In genomic region chr6:127181296-127181695, GRCm38 (mm10) we compare ENCODE assay signal across 10 mouse cellular contexts. TPM values are rescaled to one million over a fixed set of nuclear protein-coding genes. Genes with fewer than 3 reads are reported as not detected.
A peak's percentile ranks its signal among the peaks of the same experiment; 100 is the strongest.
DNase-seq lines count a peak whose midpoint lies in the region; ATAC-seq and TF ChIP-seq lines count a peak whose summit lies in the region.
"Had no signal": no experiment of that assay in that cellular context is flagged by ENCODE, and none has a peak within 500 bp of the region (broad histone marks: within the 10 kb centered on the region; RNA-seq: fewer than 3 reads in every experiment).

No protein-coding gene starts in this region.

- WGBS in heart, postnatal 0 days: 45% methylated on average over 12 of the region's 12 CpGs
- WGBS in limb, embryonic 10.5 days: 85% methylated on average over 12 of the region's 12 CpGs
- WGBS in forebrain, embryonic 14.5 days: 78% methylated on average over 12 of the region's 12 CpGs

- peak; percentile 78 to 91 for DNase-seq in cerebellum, postnatal 10 days
- no peak for DNase-seq in cerebellum, adult 11 months
- peak; percentile 22 to 24 for DNase-seq in kidney, postnatal 4 days
- no peak for DNase-seq in kidney, adult 9 months
- DNase-seq in heart, postnatal 0 days (ENCODE audit: low spot score): no peak
- no peak for DNase-seq in limb, embryonic 10.5 days (ENCODE audit: low spot score)
- DNase-seq in kidney, adult 8-10 months: no peak
- no peak for DNase-seq in forebrain, embryonic 14.5 days (ENCODE audit: low spot score)
- DNase-seq: cerebellum, adult 9-11 months had no signal

- no peak for TF ChIP-seq EP300 in heart, postnatal 0 days (IDR thresholded peaks at IDR 0.05; ENCODE audit: low read depth)

- H3K4me3 ChIP-seq in heart, postnatal 0 days (ENCODE audit: low read depth, low read length): no peak overlapping the region
- no peak overlapping the region for H3K4me3 ChIP-seq in limb, embryonic 10.5 days
- no peak overlapping the region for H3K4me3 ChIP-seq in forebrain, embryonic 14.5 days (ENCODE audit: low read depth, low read length)
- H3K4me3 ChIP-seq: limb, embryonic 12.5 days had no signal

- H3K27me3 ChIP-seq in heart, postnatal 0 days (ENCODE audit: control insufficient read depth, insufficient read depth, low read length): no peaks in the 10 kb centered on the region
- H3K27me3 ChIP-seq in limb, embryonic 10.5 days (ENCODE audit: low read depth, poor library complexity, severe bottlenecking): no peaks in the 10 kb centered on the region
- H3K27me3 ChIP-seq in forebrain, embryonic 14.5 days (replicated peaks; ENCODE audit: control insufficient read depth, insufficient read depth, low read length): no peaks in the 10 kb centered on the region

- no peak overlapping the region for H3K9ac ChIP-seq in heart, postnatal 0 days (replicated peaks; ENCODE audit: low read depth, low read length)
- no peak overlapping the region for H3K9ac ChIP-seq in forebrain, embryonic 14.5 days (ENCODE audit: low read length)
- H3K9ac ChIP-seq: limb, embryonic 12.5 days had no signal

- H3K4me2 ChIP-seq in heart, postnatal 0 days (ENCODE audit: low read depth, low read length): no peak overlapping the region
- no peak overlapping the region for H3K4me2 ChIP-seq in forebrain, embryonic 14.5 days (ENCODE audit: low read length)
- H3K4me2 ChIP-seq: limb, embryonic 12.5 days had no signal

- H3K4me1 ChIP-seq in heart, postnatal 0 days (ENCODE audit: control insufficient read depth, insufficient read depth): no peaks in the 10 kb centered on the region
- H3K4me1 ChIP-seq in limb, embryonic 10.5 days: peaks cover 38% of the 10 kb centered on the region
- peaks cover 7% of the 10 kb centered on the region; the same call in 1 of the 2 replicates for H3K4me1 ChIP-seq in forebrain, embryonic 14.5 days (ENCODE audit: control insufficient read depth, insufficient read depth, low read length)

- ATAC-seq in heart, postnatal 0 days (ENCODE audit: insufficient read depth, low read depth): 0 out of 2 replicates have a peak, but pooled peaks have one; percentile 49
- no peak for ATAC-seq in forebrain, embryonic 14.5 days

- no peak overlapping the region for H3K27ac ChIP-seq in heart, postnatal 0 days (ENCODE audit: low read depth)
- H3K27ac ChIP-seq in limb, embryonic 10.5 days: peak overlapping the region; percentile 66
- H3K27ac ChIP-seq in forebrain, embryonic 14.5 days (ENCODE audit: low read depth, low read length): no peak overlapping the region
- H3K27ac ChIP-seq: limb, embryonic 12.5 days had no signal

- H3K9me3 ChIP-seq in heart, postnatal 0 days (replicated peaks; ENCODE audit: control insufficient read depth, low read length): no peaks in the 10 kb centered on the region
- no peaks in the 10 kb centered on the region for H3K9me3 ChIP-seq in limb, embryonic 10.5 days (replicated peaks)
- H3K9me3 ChIP-seq in forebrain, embryonic 14.5 days (replicated peaks; ENCODE audit: control insufficient read depth, low read length): no peaks in the 10 kb centered on the region
- H3K9me3 ChIP-seq: limb, embryonic 12.5 days had no signal

- no peak for TF ChIP-seq CTCF in heart, postnatal 0 days (IDR thresholded peaks at IDR 0.05; ENCODE audit: low read depth)

- no peaks in the 10 kb centered on the region for H3K36me3 ChIP-seq in heart, postnatal 0 days (replicated peaks; ENCODE audit: control insufficient read depth, insufficient read depth, low read length)
- H3K36me3 ChIP-seq in limb, embryonic 10.5 days: no peaks in the 10 kb centered on the region
- no peaks in the 10 kb centered on the region for H3K36me3 ChIP-seq in forebrain, embryonic 14.5 days (ENCODE audit: control insufficient read depth, insufficient read depth, low read length)
- H3K36me3 ChIP-seq: limb, embryonic 12.5 days had no signal

RNA-seq across cellular contexts. Expression of gene Ccnd2, which starts 29.3 kb away (rescaled TPM):
- 31.1 and 34.5 TPM in 2 replicates for total RNA-seq in heart, postnatal 0 days (2014; rRNA removed; ENCODE audit: low replicate concordance)
- polyA plus RNA-seq in heart, postnatal 0 days (2015; fragmentation: Nextera tagmentation; extraction: Ambion mirVana): 383 and 392 TPM in 2 replicates
- polyA plus RNA-seq in limb, embryonic 10.5 days (2016; fragmentation: Nextera tagmentation; extraction: Ambion mirVana): 609 and 799 TPM in 2 replicates
- polyA plus RNA-seq in forebrain, embryonic 14.5 days (2014; fragmentation: Nextera tagmentation; extraction: Ambion mirVana): 1,278 and 1,343 TPM in 2 replicates

Comparison
In these comparisons a context has a peak if more than half of its experiments do, and no peak if none do; other contexts are left out.
1. DNase-seq: peak in cerebellum, postnatal 10 days (2 of 2) and kidney, postnatal 4 days (2 of 2); none in cerebellum, adult 11 months (single experiment), kidney, adult 9 months (single experiment), heart, postnatal 0 days (single experiment), limb, embryonic 10.5 days (single experiment), kidney, adult 8-10 months (0 of 2) and forebrain, embryonic 14.5 days (single experiment).